Mouse (Mus musculus) heart, postnatal 36 days (tissue): ENCODE measurements around the gene Bcl2l14. TPM values are rescaled to one million over a fixed set of nuclear protein-coding genes. Genes with fewer than 3 reads are reported as not detected.

ENCODE experiments used
- DNase-seq, 2 experiments: peaks; one replicate each; pipeline ENCODE4 v3.0.0; 2021 to 2022
- intact Hi-C: fragments of 180-260 bp; cut with DNase I; formaldehyde crosslinking; loops from one replicate; pipeline ENCODE4 v1.15.1; 2025
- total RNA-seq, 2 experiments: library from RNA; stranded (reverse); gene quantifications; 2 replicates each; pipeline ENCODE4 v1.2.3; 2021

The Bcl2l14 gene
- total RNA-seq, 2 experiments from 2014 or later = not detected

- intact Hi-C loops = no loop called here
- peak; percentile 20 to 29 for DNase-seq
Observed at GRCm38 (mm10) chr6:134440023-134440422, 43.9 kb downstream of the Bcl2l14 start.

GRCm38 (mm10) chr6:134441716-134442115 lies 45.6 kb downstream of the Bcl2l14 start:
- no peak for DNase-seq
- intact Hi-C loops = no loop called here

DNA sequence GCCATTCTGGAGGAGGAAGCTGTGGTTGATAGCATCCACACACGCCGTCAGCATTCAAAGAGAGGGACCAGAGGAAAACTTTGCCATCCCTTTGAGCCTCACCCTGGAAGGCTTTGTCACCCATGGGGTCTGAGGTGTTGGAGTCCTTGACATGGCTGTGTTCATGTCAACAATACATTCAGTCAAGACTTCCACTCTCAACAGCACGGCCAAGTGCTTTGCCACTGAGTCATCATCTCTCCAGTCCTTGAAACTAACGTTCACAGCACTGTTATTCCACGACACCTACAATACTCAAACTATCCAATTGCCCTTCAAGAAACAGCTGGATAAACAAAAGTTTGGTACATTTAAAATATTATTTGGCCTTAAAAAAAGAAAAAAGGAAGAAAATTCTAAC lies 46.1 kb downstream of the Bcl2l14 start:
- DNase-seq = no peak
- intact Hi-C loops = no loop called here

DNA sequence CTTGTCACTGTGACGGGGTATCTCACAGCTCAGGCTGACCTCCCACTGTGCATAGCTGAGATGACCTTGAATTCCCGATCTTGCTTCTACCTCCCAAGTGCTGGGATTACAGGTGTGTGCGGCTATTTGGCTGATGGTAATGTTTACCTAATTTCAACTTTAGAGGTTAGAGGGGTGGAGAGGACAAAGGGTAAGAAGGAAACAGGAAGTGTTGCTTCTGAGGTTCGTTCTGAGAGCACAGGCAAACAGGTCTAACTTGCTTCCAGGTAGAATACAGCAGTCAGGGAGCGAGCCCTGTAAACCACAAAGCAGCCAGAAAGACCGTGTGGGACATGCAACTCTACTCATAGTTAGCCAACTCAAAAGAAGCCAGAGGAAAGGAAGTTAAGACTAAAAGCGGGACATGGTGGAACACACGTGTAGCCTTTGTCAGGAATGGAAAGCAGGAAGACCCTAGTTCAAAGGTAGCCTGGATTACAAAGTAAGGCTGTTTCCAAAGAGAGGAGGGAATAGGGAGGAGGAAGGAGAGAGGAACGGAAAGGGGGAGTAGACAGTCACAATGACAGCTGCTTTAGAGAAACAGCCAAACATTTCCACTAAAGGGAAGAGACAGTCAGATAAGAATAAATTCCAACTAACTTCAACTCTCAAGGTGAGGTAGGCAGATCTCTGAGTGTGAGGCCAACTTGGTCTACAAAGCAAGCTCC lies 47.2 kb downstream of the Bcl2l14 start:
- no peak for DNase-seq
- intact Hi-C loops = no loop called here

GRCm38 (mm10) chr6:134443925-134444324 lies 47.8 kb downstream of the Bcl2l14 start:
- no peak for DNase-seq
- intact Hi-C loops = no loop called here

- intact Hi-C loops = no loop called here
- no peak for DNase-seq
Observed at GRCm38 (mm10) chr6:134448451-134448850, 52.3 kb downstream of the Bcl2l14 start.

GRCm38 (mm10) chr6:134449958-134450357 lies 53.8 kb downstream of the Bcl2l14 start:
- intact Hi-C loops = no loop called here
- DNase-seq = no peak

DNA sequence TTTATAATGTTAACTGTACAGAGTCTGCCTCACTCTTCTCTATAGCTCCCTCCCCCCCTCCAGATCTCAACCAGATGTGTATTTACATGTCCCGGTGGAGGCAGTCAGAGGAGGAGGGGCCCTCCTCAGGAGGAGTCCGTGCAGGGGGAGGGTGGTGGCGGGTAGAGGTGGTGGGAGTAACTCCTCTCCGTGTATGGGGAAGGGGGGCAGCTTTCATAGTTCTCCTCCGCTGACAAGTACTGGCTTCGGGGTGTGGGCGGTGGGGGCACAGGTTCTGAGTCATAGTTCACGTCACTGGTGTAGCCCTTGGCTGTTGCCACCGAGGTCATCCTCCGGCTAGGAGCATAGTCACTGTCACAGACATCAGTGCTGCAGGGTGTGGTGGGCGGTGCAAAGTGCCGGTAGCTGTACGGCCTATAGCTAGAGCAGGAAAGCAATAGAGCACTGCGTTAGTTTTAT lies 54.6 kb downstream of the Bcl2l14 start:
- intact Hi-C loops = no loop called here
- no peak for DNase-seq

- intact Hi-C loops = no loop called here
- DNase-seq = no peak
Observed at GRCm38 (mm10) chr6:134454093-134454492, 58.0 kb downstream of the Bcl2l14 start.

DNA sequence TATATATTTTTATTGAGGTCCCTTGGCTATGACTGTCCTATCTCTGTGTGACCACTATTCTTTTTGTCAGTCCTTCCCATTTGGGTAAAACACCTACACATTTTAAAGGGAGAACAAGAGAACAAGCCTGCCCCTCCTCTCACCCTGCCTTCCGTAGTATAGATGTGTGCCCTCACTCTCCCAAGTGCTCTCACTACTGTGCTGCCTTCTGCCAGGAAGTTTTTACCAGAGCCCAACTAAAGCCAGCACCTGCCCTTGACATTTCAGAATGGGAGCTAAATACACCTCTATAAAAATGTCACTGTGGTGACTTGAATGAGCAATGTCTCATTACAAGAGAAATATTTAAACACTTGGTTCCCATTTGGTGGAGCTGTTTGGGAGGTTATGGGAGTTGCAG lies 62.3 kb downstream of the Bcl2l14 start:
- no peak for DNase-seq
- intact Hi-C loops = no loop called here

- intact Hi-C loops = no loop called here
- DNase-seq = no peak
Observed at GRCm38 (mm10) chr6:134461175-134461574, 65.1 kb downstream of the Bcl2l14 start.

DNA sequence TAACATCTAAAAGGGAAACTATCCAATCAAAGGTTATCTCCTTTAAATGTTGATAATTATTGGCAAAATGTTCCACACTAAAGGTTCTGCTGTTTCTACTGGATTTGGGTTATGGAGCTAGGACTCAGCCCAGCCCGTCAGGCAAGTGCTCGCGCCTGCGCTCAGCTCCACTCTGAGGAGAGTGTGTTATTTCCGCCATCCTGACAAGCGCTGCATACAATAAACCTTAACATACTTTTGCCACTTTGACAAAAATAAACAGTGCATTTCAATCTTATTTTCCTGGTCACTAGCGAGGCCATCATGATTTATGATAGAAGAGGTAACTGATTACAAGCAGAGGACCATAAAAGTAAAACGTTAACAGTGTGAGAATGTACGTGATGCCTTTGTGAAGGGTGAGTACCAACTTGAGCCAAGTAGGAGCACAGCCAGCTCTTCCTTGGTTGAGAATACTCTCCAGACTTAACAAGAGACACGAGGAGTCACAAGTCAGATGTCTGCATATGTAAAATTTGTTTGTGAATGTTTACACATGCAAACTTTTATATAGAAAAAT lies 70.6 kb downstream of the Bcl2l14 start:
- no peak for DNase-seq
- intact Hi-C loops = no loop called here

DNA sequence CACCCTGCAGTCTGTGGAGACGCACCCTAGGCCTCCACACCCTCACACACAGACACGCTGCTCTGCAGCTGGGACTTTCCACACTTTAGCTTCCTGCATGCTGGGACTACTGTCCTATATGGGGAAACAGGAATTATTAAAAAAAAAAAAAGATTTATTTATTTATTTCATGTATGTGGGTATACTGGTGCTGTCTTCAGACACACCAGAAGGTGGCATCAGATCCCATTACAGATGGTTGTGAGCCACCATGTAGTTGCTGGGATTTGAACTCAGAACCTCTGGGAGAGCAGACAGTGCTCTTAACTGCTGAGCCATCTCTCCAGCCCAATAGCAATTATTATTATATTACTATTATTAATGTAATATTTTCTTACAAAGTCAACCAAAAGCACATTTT lies 73.2 kb downstream of the Bcl2l14 start:
- DNase-seq = no peak
- intact Hi-C loops = no loop called here

GRCm38 (mm10) chr6:134470857-134471256 lies 74.7 kb downstream of the Bcl2l14 start:
- intact Hi-C loops = loop anchor here (2.0 to 5.0 kb wide), 3 partner anchors 96 to 144 kb away; partner anchors contain the start of gene Lrp6
- DNase-seq = peak; percentile 68 to 81

- peak in 1 of 2 experiments; percentile 28 for DNase-seq
- intact Hi-C loops = loop anchor here (5.0 kb wide), 1 partner anchor 94 kb away; the partner anchor contains the start of gene Lrp6
Observed at GRCm38 (mm10) chr6:134473143-134473561, 77.0 kb downstream of the Bcl2l14 start.

- intact Hi-C loops = no loop called here
- no peak for DNase-seq
Observed at GRCm38 (mm10) chr6:134479481-134479880, 83.4 kb downstream of the Bcl2l14 start.

- intact Hi-C loops = no loop called here
- no peak for DNase-seq
Observed at GRCm38 (mm10) chr6:134486318-134486717, 90.2 kb downstream of the Bcl2l14 start.

Other genes starting within 250 kb of the Bcl2l14 start
- 10 to 100 TPM; 52.1 to 57.6 TPM for gene Lrp6, start 170.6 kb downstream of the Bcl2l14 start, total RNA-seq
- 1 to 10 TPM; 4.6 to 5.1 TPM for gene Mansc1, start 236.2 kb downstream of the Bcl2l14 start, total RNA-seq
- gene Borcs5, start 243.2 kb downstream of the Bcl2l14 start, total RNA-seq = 10 to 100 TPM in 1 of 2 experiments, 1 to 10 TPM in 1; 9.9 to 10.2 TPM